Mouse (Mus musculus): ENCODE measurements at regions not wholly inside any gene's neighbourhood (a gene's known extent, or its start where the extent isn't known, plus 50 kb on each side); places are given as distances from the start of the nearest gene placed in this dataset.

DNA sequence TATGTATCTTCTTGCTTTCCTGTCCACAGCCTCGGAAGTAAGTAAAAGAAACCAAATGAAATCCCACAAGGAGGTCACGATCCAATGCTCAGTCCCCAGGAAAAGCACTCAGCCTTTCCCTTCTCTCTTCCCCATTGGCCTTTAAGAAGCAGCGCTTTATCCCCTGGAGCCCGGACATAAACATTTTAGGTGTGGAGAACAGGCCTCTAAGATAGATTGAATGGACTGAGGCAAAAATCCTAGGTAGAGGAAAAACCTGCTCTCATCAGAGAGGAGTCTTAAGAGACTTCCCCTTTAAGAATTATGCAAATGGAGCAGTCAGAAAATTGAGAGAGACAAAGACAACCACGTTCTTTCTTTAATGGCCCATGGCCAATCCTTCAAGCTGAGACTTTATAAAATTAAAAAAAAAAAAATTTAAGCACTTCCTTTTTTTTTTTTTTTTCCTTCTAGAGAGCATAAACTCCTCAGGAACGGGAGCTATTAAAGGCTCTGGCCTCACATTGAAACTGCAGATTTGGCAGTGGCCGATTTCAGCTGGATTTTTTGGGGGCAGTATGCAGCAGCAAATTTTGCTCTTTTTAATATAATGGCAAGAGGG lies 1020.5 kb downstream of the 9330182O14Rik start:
- H3K4me3 ChIP-seq (ENCODE audit: low read length), result peak overlapping the region; percentile 33
- H3K27ac ChIP-seq (ENCODE audit: low read depth, low read length), result peak overlapping the region; percentile 51; the same call in 1 of the 2 replicates
- H3K4me1 ChIP-seq (ENCODE audit: control insufficient read depth, insufficient read depth, low read depth, low read length), result peaks cover 8% of the 10 kb centered on the region
- ATAC-seq, result no peak
- no peaks in the 10 kb centered on the region for H3K27me3 ChIP-seq (replicated peaks; ENCODE audit: control insufficient read depth, insufficient read depth, low read length)
- 25% methylated on average over 7 of the region's 7 CpGs for WGBS
- no peaks in the 10 kb centered on the region for H3K36me3 ChIP-seq (ENCODE audit: control insufficient read depth, insufficient read depth, low read length)
- H3K9me3 ChIP-seq (ENCODE audit: control insufficient read depth, low read length), result no peaks in the 10 kb centered on the region
- peak overlapping the region; percentile 65 for H3K4me2 ChIP-seq (ENCODE audit: low read length)
- H3K9ac ChIP-seq (ENCODE audit: low read depth, low read length), result peak overlapping the region; percentile 57

DNA sequence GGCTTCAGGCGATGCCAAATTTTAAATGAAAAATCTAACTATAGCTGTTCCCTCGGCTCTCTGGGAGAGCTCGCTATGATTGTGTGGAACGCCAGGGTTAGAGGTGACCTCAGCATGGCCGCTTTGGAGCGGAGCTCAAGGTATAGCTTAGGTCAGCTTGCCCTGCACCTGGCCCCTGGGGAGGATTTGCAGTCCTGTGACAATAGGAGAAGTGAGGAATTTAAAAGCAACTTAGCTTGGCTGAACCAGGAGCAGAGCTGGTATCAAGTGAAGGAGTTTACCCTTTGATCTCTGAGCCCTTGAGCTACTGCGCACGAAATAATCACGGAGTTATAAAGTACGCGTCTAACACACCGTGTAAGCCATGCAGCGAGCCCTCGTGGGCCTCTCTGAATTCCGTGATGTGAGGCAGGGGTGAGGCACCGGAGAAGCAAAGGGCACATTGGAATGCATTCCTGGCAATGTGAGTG lies 1021.0 kb downstream of the 9330182O14Rik start:
- 5% methylated on average over 16 of the region's 16 CpGs for WGBS
- Histone ChIP-seq H3K4me2 (ENCODE audit: low read length) (peak overlapping the region; percentile 65), H3K9me3 (ENCODE audit: control insufficient read depth, low read length) (no peaks in the 10 kb centered on the region), H3K4me1 (ENCODE audit: control insufficient read depth, insufficient read depth, low read depth, low read length) (peaks cover 8% of the 10 kb centered on the region), H3K27me3 (replicated peaks; ENCODE audit: control insufficient read depth, insufficient read depth, low read length) (no peaks in the 10 kb centered on the region), H3K27ac (ENCODE audit: low read depth, low read length) (peak overlapping the region; percentile 51; the same call in 1 of the 2 replicates), H3K9ac (ENCODE audit: low read depth, low read length) (peak overlapping the region; percentile 57), H3K4me3 (ENCODE audit: low read length) (peak overlapping the region; percentile 33), H3K36me3 (ENCODE audit: control insufficient read depth, insufficient read depth, low read length) (no peaks in the 10 kb centered on the region)
- ATAC-seq, result peak; percentile 87

- H3K4me1 ChIP-seq (ENCODE audit: control insufficient read depth, insufficient read depth, low read depth, low read length), result peaks cover 8% of the 10 kb centered on the region
- H3K9me3 ChIP-seq (ENCODE audit: control insufficient read depth, low read length), result no peaks in the 10 kb centered on the region
- no peak overlapping the region for H3K27ac ChIP-seq (ENCODE audit: low read depth, low read length)
- H3K4me3 ChIP-seq (ENCODE audit: low read length), result no peak overlapping the region
- H3K27me3 ChIP-seq (replicated peaks; ENCODE audit: control insufficient read depth, insufficient read depth, low read length), result no peaks in the 10 kb centered on the region
- ATAC-seq, result no peak
- H3K4me2 ChIP-seq (ENCODE audit: low read length), result no peak overlapping the region
- H3K9ac ChIP-seq (ENCODE audit: low read depth, low read length), result no peak overlapping the region
- H3K36me3 ChIP-seq (ENCODE audit: control insufficient read depth, insufficient read depth, low read length), result no peaks in the 10 kb centered on the region
These were observed 1023.6 kb downstream of the 9330182O14Rik start for GRCm38 (mm10) chr15:41157802-41158201.

- Histone ChIP-seq H3K36me3 (ENCODE audit: control insufficient read depth, insufficient read depth, low read length) (no peaks in the 10 kb centered on the region), H3K27me3 (replicated peaks; ENCODE audit: control insufficient read depth, insufficient read depth, low read length) (no peaks in the 10 kb centered on the region), H3K4me3 (ENCODE audit: low read length) (no peak overlapping the region; the same call in 1 of the 2 replicates), H3K27ac (ENCODE audit: low read depth, low read length) (no peak overlapping the region), H3K4me2 (ENCODE audit: low read length) (peak overlapping the region; percentile 26), H3K9me3 (ENCODE audit: control insufficient read depth, low read length) (no peaks in the 10 kb centered on the region), H3K9ac (ENCODE audit: low read depth, low read length) (no peak overlapping the region), H3K4me1 (ENCODE audit: control insufficient read depth, insufficient read depth, low read depth, low read length) (no peaks in the 10 kb centered on the region)
- WGBS, result 32% methylated on average over 8 of the region's 8 CpGs
- ATAC-seq, result peak; percentile 74
These were observed 1028.1 kb downstream of the 9330182O14Rik start for GRCm38 (mm10) chr15:41162268-41162667.

DNA sequence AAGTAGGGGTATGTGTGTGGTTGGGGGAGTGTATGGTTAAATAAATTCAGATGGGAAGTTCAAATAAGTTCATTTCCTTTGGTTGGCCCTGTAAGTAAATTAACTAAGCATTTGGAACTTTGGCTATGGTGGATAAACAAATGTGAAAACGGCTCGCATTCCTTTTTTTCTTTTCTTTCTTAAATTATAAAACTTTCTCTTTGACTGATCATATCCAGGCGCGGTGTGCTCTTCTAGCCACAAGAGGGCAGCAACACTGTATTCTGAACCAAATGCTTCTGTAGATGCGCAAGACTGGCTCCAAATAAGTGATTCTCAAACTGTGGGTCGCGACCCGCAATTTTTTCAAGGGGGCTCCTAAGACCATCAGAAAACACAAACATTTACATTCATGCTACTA lies 1028.6 kb downstream of the 9330182O14Rik start:
- Histone ChIP-seq H3K4me1 (ENCODE audit: control insufficient read depth, insufficient read depth, low read depth, low read length) (no peaks in the 10 kb centered on the region), H3K27ac (ENCODE audit: low read depth, low read length) (no peak overlapping the region), H3K9ac (ENCODE audit: low read depth, low read length) (no peak overlapping the region), H3K27me3 (replicated peaks; ENCODE audit: control insufficient read depth, insufficient read depth, low read length) (no peaks in the 10 kb centered on the region), H3K9me3 (ENCODE audit: control insufficient read depth, low read length) (no peaks in the 10 kb centered on the region), H3K36me3 (ENCODE audit: control insufficient read depth, insufficient read depth, low read length) (no peaks in the 10 kb centered on the region), H3K4me2 (ENCODE audit: low read length) (peak overlapping the region; percentile 12; the same call in 1 of the 2 replicates), H3K4me3 (ENCODE audit: low read length) (no peak overlapping the region)
- ATAC-seq, result peak; percentile 63; the same call in 1 of the 2 replicates
- 3% methylated on average over 8 of the region's 8 CpGs for whole genome bisulfite sequencing

DNA sequence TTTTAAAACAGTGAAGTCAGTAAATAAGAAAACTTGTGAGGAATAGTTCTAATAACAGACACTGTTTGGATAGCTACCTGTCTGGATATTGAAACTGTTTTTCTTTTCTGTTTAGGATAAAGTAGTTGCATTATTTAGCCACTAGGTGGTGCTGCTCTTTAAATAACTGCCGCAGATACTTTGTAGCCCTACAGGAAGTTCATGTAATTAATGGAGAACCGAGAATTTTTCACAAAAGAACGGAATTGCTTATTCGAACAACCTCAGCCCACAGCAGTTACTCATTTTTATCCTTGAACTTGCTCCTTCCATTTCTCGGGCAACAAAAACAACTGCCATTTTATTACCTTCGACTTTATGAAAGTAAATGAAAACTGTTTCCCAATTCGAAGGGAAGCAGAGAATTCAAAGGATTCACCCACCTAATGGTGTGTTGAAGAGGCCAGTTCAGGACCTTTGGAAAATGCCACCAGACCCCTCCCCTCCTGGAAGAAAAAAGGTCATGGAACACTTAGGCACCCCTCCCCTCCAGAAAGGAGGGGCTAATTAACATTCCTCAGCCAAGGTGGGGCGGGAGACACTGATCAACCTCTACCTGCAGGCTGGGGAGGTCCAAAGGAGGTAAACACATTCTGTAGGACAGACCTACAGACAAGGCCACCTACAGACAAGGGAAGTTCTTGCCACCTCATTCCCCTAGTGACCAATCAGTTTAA lies 1029.6 kb downstream of the 9330182O14Rik start:
- Histone ChIP-seq H3K36me3 (ENCODE audit: control insufficient read depth, insufficient read depth, low read length) (no peaks in the 10 kb centered on the region), H3K9me3 (ENCODE audit: control insufficient read depth, low read length) (no peaks in the 10 kb centered on the region), H3K4me1 (ENCODE audit: control insufficient read depth, insufficient read depth, low read depth, low read length) (no peaks in the 10 kb centered on the region), H3K4me3 (ENCODE audit: low read length) (peak overlapping the region; percentile 30), H3K27me3 (replicated peaks; ENCODE audit: control insufficient read depth, insufficient read depth, low read length) (no peaks in the 10 kb centered on the region), H3K4me2 (ENCODE audit: low read length) (peak overlapping the region; percentile 57), H3K27ac (ENCODE audit: low read depth, low read length) (no peak overlapping the region), H3K9ac (ENCODE audit: low read depth, low read length) (no peak overlapping the region)
- whole genome bisulfite sequencing, result 18% methylated on average over 8 of the region's 8 CpGs
- peak; percentile 65 for ATAC-seq

GRCm38 (mm10) chr15:41165534-41165933 lies 1031.4 kb downstream of the 9330182O14Rik start:
- Histone ChIP-seq H3K36me3 (ENCODE audit: control insufficient read depth, insufficient read depth, low read length) (no peaks in the 10 kb centered on the region), H3K27me3 (replicated peaks; ENCODE audit: control insufficient read depth, insufficient read depth, low read length) (no peaks in the 10 kb centered on the region), H3K9me3 (ENCODE audit: control insufficient read depth, low read length) (no peaks in the 10 kb centered on the region; the same call in 1 of the 2 replicates), H3K4me1 (ENCODE audit: control insufficient read depth, insufficient read depth, low read depth, low read length) (no peaks in the 10 kb centered on the region), H3K4me2 (ENCODE audit: low read length) (no peak overlapping the region), H3K4me3 (ENCODE audit: low read length) (no peak overlapping the region), H3K9ac (ENCODE audit: low read depth, low read length) (no peak overlapping the region), H3K27ac (ENCODE audit: low read depth, low read length) (no peak overlapping the region)
- ATAC-seq, result no peak
- WGBS, result 81% methylated on average over 3 of the region's 3 CpGs

DNA sequence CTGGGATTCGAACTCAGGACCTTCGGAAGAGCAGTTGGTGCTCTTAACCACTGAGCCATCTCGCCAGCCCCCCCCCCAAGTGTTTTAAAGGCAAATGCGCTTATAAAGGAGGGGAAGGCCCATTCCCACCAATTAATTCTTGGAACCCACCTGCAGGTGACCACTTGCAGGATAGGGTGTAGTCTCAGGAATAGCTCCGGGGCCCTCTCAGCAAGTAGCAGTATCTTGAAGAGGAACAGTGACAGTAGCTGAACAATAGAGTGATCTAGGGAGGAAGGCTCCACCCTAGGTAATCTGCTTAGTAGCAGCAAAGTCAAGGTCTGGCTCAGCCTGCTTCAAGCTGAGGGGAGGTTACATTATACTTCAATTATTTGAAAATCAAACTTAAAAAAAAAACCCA lies 1056.6 kb downstream of the 9330182O14Rik start:
- no peaks in the 10 kb centered on the region for H3K4me1 ChIP-seq (ENCODE audit: control insufficient read depth, insufficient read depth, low read depth, low read length)
- no peaks in the 10 kb centered on the region for H3K27me3 ChIP-seq (replicated peaks; ENCODE audit: control insufficient read depth, insufficient read depth, low read length)
- ATAC-seq, result no peak
- H3K27ac ChIP-seq (ENCODE audit: low read depth, low read length), result no peak overlapping the region
- no peak overlapping the region for H3K9ac ChIP-seq (ENCODE audit: low read depth, low read length)
- H3K36me3 ChIP-seq (ENCODE audit: control insufficient read depth, insufficient read depth, low read length), result no peaks in the 10 kb centered on the region
- no peaks in the 10 kb centered on the region for H3K9me3 ChIP-seq (ENCODE audit: control insufficient read depth, low read length)
- no peak overlapping the region for H3K4me2 ChIP-seq (ENCODE audit: low read length)
- H3K4me3 ChIP-seq (ENCODE audit: low read length), result no peak overlapping the region
- 85% methylated on average over 5 of the region's 5 CpGs for WGBS

- no peaks in the 10 kb centered on the region for H3K4me1 ChIP-seq (ENCODE audit: control insufficient read depth, insufficient read depth, low read depth, low read length)
- no peaks in the 10 kb centered on the region for H3K27me3 ChIP-seq (replicated peaks; ENCODE audit: control insufficient read depth, insufficient read depth, low read length)
- no peaks in the 10 kb centered on the region for H3K9me3 ChIP-seq (ENCODE audit: control insufficient read depth, low read length)
- no peak overlapping the region for H3K9ac ChIP-seq (ENCODE audit: low read depth, low read length)
- peak; percentile 74; the same call in 1 of the 2 replicates for ATAC-seq
- WGBS, result 33% methylated on average over 3 of the region's 3 CpGs
- no peaks in the 10 kb centered on the region for H3K36me3 ChIP-seq (ENCODE audit: control insufficient read depth, insufficient read depth, low read length)
- H3K4me3 ChIP-seq (ENCODE audit: low read length), result no peak overlapping the region
- H3K4me2 ChIP-seq (ENCODE audit: low read length), result no peak overlapping the region
- no peak overlapping the region for H3K27ac ChIP-seq (ENCODE audit: low read depth, low read length)
These were observed 1059.1 kb downstream of the 9330182O14Rik start for GRCm38 (mm10) chr15:41193240-41193639.

Measured in hindbrain, embryonic 16.5 days (tissue).